Mouse (Mus musculus) neural tube, embryonic 11.5 days (tissue): ENCODE data around the gene Knop1. TPM values are rescaled to one million over a fixed set of nuclear protein-coding genes. Genes with fewer than 3 reads are reported as not detected.

Source experiments
- ATAC-seq: fragments of 200-750 bp; cut with Nextera tagmentation; 2 replicates; pipeline ENCODE4 v1.8.0; 2017; ENCODE audit warnings: moderate number of reproducible peaks, mild to moderate bottlenecking, moderate TSS enrichment, moderate library complexity; ENCODE audit not compliant: insufficient read depth, low FRiP score, low TSS enrichment
- DNase-seq: peaks from one replicate; pipeline ENCODE4 v3.0.0-alpha.2; 2015; ENCODE audit warnings: low spot score
- H3K27ac ChIP-seq: fragments of 300-500 bp; sonication (generic); 2 replicates; pipeline ENCODE4 v1.5.1; 2014; ENCODE audit warnings: low read depth, mild to moderate bottlenecking, low read length
- H3K27me3 ChIP-seq: fragments of 300-500 bp; sonication (generic); 2 replicates; pipeline ENCODE4 v1.6.1; 2014; ENCODE audit warnings: mild to moderate bottlenecking, low read length, mixed read lengths; ENCODE audit not compliant: control insufficient read depth, insufficient read depth
- H3K36me3 ChIP-seq: fragments of 300-500 bp; sonication (generic); 2 replicates; pipeline ENCODE4 v1.6.1; 2014; ENCODE audit warnings: mild to moderate bottlenecking, low read length, moderate library complexity, mixed read lengths; ENCODE audit not compliant: control insufficient read depth, insufficient read depth
- H3K4me1 ChIP-seq: fragments of 300-500 bp; sonication (generic); 2 replicates; pipeline ENCODE4 v1.6.1; 2014; ENCODE audit warnings: low read length, mixed read lengths; ENCODE audit not compliant: control insufficient read depth, insufficient read depth
- H3K4me2 ChIP-seq: fragments of 300-500 bp; sonication (generic); 2 replicates; pipeline ENCODE4 v1.6.1; 2014; ENCODE audit warnings: low read depth, mild to moderate bottlenecking, moderate library complexity
- H3K4me3 ChIP-seq: fragments of 300-500 bp; sonication (generic); 2 replicates; pipeline ENCODE4 v1.5.1; 2014; ENCODE audit warnings: low read depth, low read length
- H3K9ac ChIP-seq: fragments of 300-500 bp; sonication (generic); 2 replicates; pipeline ENCODE4 v1.6.1; 2014; ENCODE audit warnings: mild to moderate bottlenecking, low read length
- H3K9me3 ChIP-seq: fragments of 300-500 bp; sonication (generic); 2 replicates; pipeline ENCODE4 v1.6.1; 2016; ENCODE audit warnings: low read length; ENCODE audit not compliant: control insufficient read depth
- WGBS: fragments of 180-500 bp; shearing (Covaris S2); extraction: QIAGEN DNeasy Blood & Tissue Kit; methylation state at CpG from one replicate; pipeline ENCODE4 v1.1.7; 2014; 5-methylcytosine and 5-hydroxymethylcytosine counted together
- polyA plus RNA-seq: library from polyadenylated mRNA; unstranded; fragments of >200 nt; fragmentation: Nextera tagmentation; extraction: Ambion mirVana; gene quantifications from 2 replicates; pipeline ENCODE4 v1.2.1, GENCODE M21; 2014

The Knop1 gene
- polyA plus RNA-seq, 1 experiment from 2014 or later = 131 TPM

DNA sequence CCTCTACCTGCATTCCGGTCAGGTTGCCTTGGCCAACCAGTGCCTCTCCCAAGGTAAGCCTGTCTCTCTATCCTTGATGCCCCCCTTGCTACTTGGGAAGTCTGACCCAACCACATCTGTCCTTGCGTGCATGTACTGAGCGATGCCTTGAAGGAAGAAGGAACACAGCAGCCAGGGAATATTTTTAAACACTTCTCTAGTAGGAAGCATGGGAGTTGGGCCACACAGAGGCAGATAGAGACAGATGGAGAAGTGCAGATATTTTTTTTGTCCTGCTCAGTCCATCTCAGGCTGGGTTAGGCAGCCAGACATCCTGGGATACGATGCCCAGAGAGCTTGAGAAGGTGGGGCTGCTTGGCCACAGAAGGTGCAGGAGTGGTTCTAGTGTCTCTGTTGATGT is 42.5 kb downstream of the Knop1 start:
- no peaks in the 10 kb centered on the region for H3K4me1 ChIP-seq
- H3K4me2 ChIP-seq = no peak overlapping the region
- no peaks in the 10 kb centered on the region for H3K9me3 ChIP-seq
- DNase-seq (no peak), ATAC-seq (no peak)
- H3K4me3 ChIP-seq = no peak overlapping the region
- H3K36me3 ChIP-seq = no peaks in the 10 kb centered on the region
- WGBS = 93% methylated on average over 4 of the region's 4 CpGs
- H3K27ac ChIP-seq = no peak overlapping the region
- no peaks in the 10 kb centered on the region for H3K27me3 ChIP-seq
- H3K9ac ChIP-seq = no peak overlapping the region

DNA sequence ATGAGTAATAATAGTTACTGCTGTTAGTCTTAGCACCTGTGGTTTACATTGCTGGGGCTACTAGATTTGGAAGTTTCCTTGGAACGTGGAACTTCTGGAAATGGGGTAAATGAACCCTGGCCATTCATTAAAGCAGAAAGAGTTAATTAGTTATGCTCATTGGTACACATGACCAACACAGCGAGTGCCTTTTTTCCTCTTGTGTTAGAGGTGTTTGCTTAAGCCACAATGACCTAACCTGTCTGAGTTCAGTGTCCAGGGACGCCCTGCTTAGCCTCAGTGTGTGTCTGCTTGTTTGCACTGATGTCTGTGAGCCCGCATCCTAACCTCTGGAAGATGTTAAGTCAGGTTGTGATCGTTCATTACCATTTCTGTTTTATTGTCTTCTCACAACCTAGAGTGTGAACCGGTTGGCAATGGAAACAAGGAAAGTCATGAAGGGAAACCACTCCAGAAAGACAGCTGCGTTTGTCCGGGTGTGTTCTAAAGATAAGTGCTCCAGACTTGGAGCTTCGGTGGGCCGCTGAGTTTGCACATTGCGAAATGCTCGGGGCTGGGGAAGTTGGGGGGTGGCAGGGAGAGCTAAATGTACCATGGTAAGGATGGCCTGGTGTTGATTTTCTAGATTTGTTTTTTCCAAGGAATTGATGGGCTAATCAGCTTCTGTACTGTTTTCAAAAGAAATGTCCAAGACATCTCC is 44.5 kb downstream of the Knop1 start:
- no peak overlapping the region for H3K27ac ChIP-seq
- no peaks in the 10 kb centered on the region for H3K27me3 ChIP-seq
- H3K9ac ChIP-seq = no peak overlapping the region
- H3K4me3 ChIP-seq = no peak overlapping the region
- H3K4me1 ChIP-seq = no peaks in the 10 kb centered on the region
- no peaks in the 10 kb centered on the region for H3K9me3 ChIP-seq
- DNase-seq = no peak
- no peak overlapping the region for H3K4me2 ChIP-seq
- no peaks in the 10 kb centered on the region for H3K36me3 ChIP-seq
- 85% methylated on average over 12 of the region's 12 CpGs for WGBS
- no peak for ATAC-seq

DNA sequence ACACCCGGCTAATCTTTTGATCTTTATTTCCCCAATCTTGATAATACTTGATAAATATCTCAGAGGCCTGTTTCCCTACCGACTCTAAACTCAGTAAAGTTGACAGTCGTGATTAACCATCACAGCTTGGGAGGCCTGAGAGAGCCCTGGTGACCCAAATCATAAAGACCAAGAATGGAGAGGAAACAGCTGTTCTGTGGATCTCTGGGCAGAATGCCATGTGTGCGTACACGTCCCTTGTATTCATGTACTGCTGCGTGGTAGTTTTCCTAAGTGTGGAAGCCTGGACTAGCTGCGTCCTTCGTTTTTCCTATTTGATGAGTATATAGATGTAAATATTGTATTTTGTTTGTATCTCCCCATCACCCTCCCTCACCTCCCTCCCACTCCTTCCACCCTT is 48.2 kb downstream of the Knop1 start:
- DNase-seq (no peak), ATAC-seq (no peak)
- H3K9me3 ChIP-seq = no peaks in the 10 kb centered on the region
- H3K4me1 ChIP-seq = no peaks in the 10 kb centered on the region
- no peak overlapping the region for H3K4me2 ChIP-seq
- no peaks in the 10 kb centered on the region for H3K36me3 ChIP-seq
- H3K27ac ChIP-seq = no peak overlapping the region
- 88% methylated on average over 8 of the region's 8 CpGs for WGBS
- H3K4me3 ChIP-seq = no peak overlapping the region
- no peaks in the 10 kb centered on the region for H3K27me3 ChIP-seq
- H3K9ac ChIP-seq = no peak overlapping the region

DNA sequence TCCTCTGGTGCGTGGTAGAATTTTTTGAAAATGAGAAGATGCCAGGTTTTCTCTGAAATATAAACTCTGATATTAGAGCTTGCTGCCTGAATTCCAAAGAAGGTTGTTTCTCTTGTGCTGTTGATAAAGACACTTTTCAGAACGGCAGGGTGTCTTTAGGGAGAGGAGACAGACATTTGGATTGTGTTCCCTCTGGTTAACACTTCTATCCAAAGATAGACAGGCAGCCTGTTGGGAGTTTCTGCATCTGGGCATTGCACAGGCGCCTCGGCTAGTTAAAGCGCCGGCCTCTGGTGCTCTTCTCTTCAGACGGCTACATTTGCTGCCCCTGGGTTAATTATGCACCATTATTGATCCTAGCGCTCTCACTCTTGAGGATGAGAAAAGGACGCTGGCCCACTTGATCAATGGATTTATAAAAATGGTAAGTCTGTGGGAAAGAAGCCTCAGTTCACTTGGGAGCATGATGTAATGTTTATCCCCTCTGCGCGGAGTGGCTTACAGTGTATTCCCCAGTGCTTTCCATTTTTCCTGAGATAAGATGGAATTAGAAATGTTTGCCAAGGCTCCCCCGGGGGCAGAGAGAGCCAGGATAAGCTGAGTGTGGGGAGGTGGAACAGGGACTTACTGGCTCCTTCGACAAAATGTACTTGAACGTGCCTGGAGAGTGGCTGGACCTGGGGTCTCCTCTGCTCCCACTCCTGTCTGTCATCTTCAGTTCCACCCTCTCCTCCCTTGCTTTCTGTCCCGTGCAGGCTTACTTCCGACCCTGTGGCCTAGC is 49.2 kb downstream of the Knop1 start:
- Histone ChIP-seq H3K4me1 (no peaks in the 10 kb centered on the region), H3K4me3 (no peak overlapping the region), H3K36me3 (peaks cover 2% of the 10 kb centered on the region; the same call in 1 of the 2 replicates), H3K9ac (no peak overlapping the region), H3K27me3 (no peaks in the 10 kb centered on the region), H3K9me3 (no peaks in the 10 kb centered on the region), H3K4me2 (no peak overlapping the region), H3K27ac (no peak overlapping the region)
- no peak for ATAC-seq
- 81% methylated on average over 16 of the region's 16 CpGs for WGBS
- DNase-seq = no peak

DNA sequence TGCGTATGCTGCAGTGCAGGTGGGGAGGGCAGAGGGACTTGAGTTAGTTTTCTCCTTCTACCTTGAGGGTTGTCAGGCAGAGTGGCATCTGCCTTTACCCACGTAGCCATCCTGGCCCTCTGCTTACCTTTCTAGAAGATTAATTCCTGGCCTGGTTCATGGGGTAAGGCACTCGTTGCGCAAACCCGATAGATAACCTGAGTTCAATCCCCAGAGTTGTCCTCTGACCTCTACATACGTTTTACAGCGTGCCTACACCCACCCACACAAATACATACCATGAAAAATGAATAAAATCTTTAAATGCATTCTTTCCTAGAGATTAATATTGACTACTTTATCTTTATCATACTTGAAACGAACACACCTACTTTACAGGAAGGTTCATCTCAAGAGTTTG is 52.6 kb downstream of the Knop1 start:
- Histone ChIP-seq H3K9ac (no peak overlapping the region), H3K4me1 (no peaks in the 10 kb centered on the region), H3K36me3 (peaks cover 4% of the 10 kb centered on the region), H3K27ac (no peak overlapping the region), H3K9me3 (no peaks in the 10 kb centered on the region), H3K4me3 (no peak overlapping the region), H3K27me3 (no peaks in the 10 kb centered on the region), H3K4me2 (no peak overlapping the region)
- 92% methylated on average over 8 of the region's 8 CpGs for WGBS
- DNase-seq (no peak), ATAC-seq (no peak)

DNA sequence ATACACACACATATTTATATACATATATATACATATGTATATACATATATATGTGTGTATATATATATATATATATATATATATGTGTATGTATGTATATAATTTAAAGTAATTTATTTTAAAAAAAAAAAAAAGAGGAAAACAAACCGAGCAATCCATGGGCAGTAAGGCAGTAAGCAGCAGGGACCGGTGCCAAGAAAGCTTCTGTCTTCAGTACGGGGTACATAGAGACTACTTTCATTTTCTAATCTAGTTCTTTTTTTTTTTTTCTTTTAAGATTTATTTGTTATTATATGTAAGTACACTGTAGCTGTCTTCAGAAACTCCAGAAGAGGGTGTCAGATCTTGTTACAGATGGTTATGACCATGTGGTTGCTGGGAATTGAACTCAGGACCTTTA is 54.3 kb downstream of the Knop1 start:
- H3K36me3 ChIP-seq = peaks cover 4% of the 10 kb centered on the region
- H3K9me3 ChIP-seq = no peaks in the 10 kb centered on the region
- WGBS = 90% methylated on average over 3 of the region's 3 CpGs
- H3K27ac ChIP-seq = no peak overlapping the region
- ATAC-seq (no peak), DNase-seq (no peak)
- H3K4me1 ChIP-seq = no peaks in the 10 kb centered on the region
- no peak overlapping the region for H3K4me2 ChIP-seq
- no peaks in the 10 kb centered on the region for H3K27me3 ChIP-seq
- H3K4me3 ChIP-seq = no peak overlapping the region
- H3K9ac ChIP-seq = no peak overlapping the region

DNA sequence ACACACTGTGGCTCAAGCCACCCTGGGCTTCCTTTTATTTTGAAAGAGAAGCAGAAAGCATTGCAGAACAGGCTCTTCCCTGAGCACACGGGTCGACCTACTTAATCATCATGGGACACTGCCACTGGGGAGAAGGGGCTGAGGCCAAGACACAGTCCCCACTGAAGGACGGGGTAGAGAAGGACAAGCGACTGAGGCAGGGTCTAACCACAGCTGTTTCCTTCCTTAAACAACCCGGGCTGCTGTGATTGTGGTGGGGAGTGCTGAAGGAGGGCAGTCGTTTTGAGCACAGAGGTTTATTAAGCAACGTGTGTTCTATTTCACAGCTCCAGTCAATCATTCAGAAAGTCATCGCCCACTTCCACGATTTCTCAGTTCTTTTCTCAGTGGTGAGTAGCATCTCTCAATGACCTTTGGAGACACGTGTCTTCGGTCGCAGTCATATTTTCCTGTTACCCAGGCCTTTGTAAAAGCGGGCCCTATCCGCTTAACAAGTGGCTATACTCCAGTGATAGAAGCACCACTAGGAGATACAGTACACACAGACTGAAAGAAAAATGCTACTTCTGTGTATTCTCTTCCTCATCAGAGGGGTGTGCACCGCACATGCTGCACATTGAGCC is 55.8 kb downstream of the Knop1 start:
- Histone ChIP-seq H3K36me3 (peaks cover 4% of the 10 kb centered on the region), H3K9me3 (no peaks in the 10 kb centered on the region), H3K9ac (no peak overlapping the region), H3K4me2 (no peak overlapping the region), H3K27ac (no peak overlapping the region), H3K4me3 (no peak overlapping the region), H3K27me3 (no peaks in the 10 kb centered on the region), H3K4me1 (no peaks in the 10 kb centered on the region)
- WGBS = 91% methylated on average over 15 of the region's 15 CpGs
- no peak for DNase-seq
- no peak for ATAC-seq

DNA sequence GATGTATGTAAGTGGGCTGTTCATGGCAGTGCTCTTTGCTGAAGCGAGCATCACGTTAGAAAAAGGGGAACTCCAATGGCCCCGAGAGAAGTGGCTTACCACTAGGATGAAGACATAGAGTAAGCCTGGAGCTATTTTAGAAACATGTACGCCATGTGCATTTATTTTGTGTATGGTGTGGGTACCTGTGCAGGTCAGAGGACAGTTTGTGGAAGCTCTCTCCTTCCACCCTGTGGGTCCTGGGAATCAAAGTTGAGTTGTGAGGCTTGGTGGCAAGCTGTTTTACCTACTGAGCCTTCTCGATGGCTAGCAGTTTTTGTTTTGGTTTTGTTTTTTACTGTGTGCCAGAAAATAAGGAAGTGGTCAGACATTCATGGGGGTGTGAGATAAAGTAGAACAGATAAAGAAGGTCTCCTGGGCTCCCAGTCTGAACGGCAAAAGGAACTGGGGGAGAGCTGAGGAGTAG is 57.9 kb downstream of the Knop1 start:
- Histone ChIP-seq H3K4me3 (no peak overlapping the region), H3K27ac (no peak overlapping the region), H3K9ac (no peak overlapping the region), H3K27me3 (no peaks in the 10 kb centered on the region), H3K9me3 (no peaks in the 10 kb centered on the region), H3K4me1 (no peaks in the 10 kb centered on the region), H3K36me3 (peaks cover 4% of the 10 kb centered on the region), H3K4me2 (no peak overlapping the region)
- no peak for DNase-seq
- WGBS = 92% methylated on average over 6 of the region's 6 CpGs
- ATAC-seq = no peak
